Mouse (Mus musculus) heart, adult 2 months (tissue): ENCODE data around the gene Kank1. TPM values are rescaled to one million over a fixed set of nuclear protein-coding genes. Genes with fewer than 3 reads are reported as not detected.

Source experiments
- DNase-seq, 2 experiments: peaks; one replicate each; pipeline ENCODE4 v3.0.0; 2021
- H3K27ac ChIP-seq: fragments of 200-600 bp; 2 replicates; pipeline ENCODE4 v1.8.1; 2022
- H3K27me3 ChIP-seq: fragments of 200-500 bp; 2 replicates; pipeline ENCODE4 v1.6.1; 2012; ENCODE audit warnings: mild to moderate bottlenecking, low read length, inconsistent platforms, mixed read lengths; ENCODE audit not compliant: control insufficient read depth, insufficient read depth
- H3K36me3 ChIP-seq: fragments of 200-500 bp; 2 replicates; pipeline ENCODE4 v1.6.1; 2012; ENCODE audit warnings: low read length, inconsistent platforms; ENCODE audit not compliant: control insufficient read depth, insufficient read depth
- H3K4me1 ChIP-seq: fragments of 200-500 bp; 2 replicates; pipeline ENCODE4 v1.6.1; 2011; ENCODE audit warnings: low read length; ENCODE audit not compliant: control insufficient read depth, insufficient read depth
- H3K4me3 ChIP-seq: fragments of 200-600 bp; 2 replicates; pipeline ENCODE4 v1.8.1; 2022
- H3K79me2 ChIP-seq: fragments of 200-500 bp; replicated peaks from 2 replicates; pipeline ENCODE4 v1.6.1; 2012; ENCODE audit warnings: mild to moderate bottlenecking, inconsistent platforms, low read length, moderate library complexity, mixed read lengths; ENCODE audit not compliant: control insufficient read depth, insufficient read depth
- H3K9ac ChIP-seq: fragments of 200-500 bp; 2 replicates; pipeline ENCODE4 v1.6.1; 2012; ENCODE audit warnings: low read depth, mild to moderate bottlenecking, control low read depth, inconsistent platforms, low read length, mixed read lengths
- CTCF ChIP-seq: fragments of 200-600 bp; IDR thresholded peaks from 2 replicates; pipeline ENCODE4 v1.8.1; 2022; ENCODE audit warnings: antibody characterized with exemption, mild to moderate bottlenecking, moderate library complexity
- EP300 ChIP-seq: fragments of 200-500 bp; IDR thresholded peaks from 2 replicates; pipeline ENCODE4 v1.6.1; 2011; ENCODE audit warnings: low read depth, low read length, control low read depth; ENCODE audit not compliant: insufficient read depth
- POLR2A ChIP-seq: fragments of 200-500 bp; IDR thresholded peaks from 2 replicates; pipeline ENCODE4 v1.6.1; 2011; ENCODE audit warnings: mild to moderate bottlenecking, low read depth, low read length, control low read depth; ENCODE audit not compliant: insufficient read depth
- WGBS: fragments of 180-500 bp; shearing (Covaris S2); methylation state at CpG from one replicate; pipeline ENCODE4 v1.1.7; 2018; 5-methylcytosine and 5-hydroxymethylcytosine counted together
- intact Hi-C: fragments of 180-260 bp; cut with DNase I; formaldehyde crosslinking; loops from one replicate; pipeline ENCODE4 v1.15.1; 2025
- polyA plus RNA-seq: library from polyadenylated mRNA; depleted of rRNA; stranded (reverse); fragments of >200 nt; gene quantifications from 2 replicates; pipeline ENCODE4 v1.2.3, GENCODE M21; 2012; rRNA removed
- total RNA-seq, 2 experiments: library from RNA; stranded (reverse); gene quantifications; 2 replicates each; pipeline ENCODE4 v1.2.3; 2021

Gene Kank1
- total and polyA plus RNA-seq, 3 experiments: 37.2 to 43.9 (median 37.3) TPM

DNA sequence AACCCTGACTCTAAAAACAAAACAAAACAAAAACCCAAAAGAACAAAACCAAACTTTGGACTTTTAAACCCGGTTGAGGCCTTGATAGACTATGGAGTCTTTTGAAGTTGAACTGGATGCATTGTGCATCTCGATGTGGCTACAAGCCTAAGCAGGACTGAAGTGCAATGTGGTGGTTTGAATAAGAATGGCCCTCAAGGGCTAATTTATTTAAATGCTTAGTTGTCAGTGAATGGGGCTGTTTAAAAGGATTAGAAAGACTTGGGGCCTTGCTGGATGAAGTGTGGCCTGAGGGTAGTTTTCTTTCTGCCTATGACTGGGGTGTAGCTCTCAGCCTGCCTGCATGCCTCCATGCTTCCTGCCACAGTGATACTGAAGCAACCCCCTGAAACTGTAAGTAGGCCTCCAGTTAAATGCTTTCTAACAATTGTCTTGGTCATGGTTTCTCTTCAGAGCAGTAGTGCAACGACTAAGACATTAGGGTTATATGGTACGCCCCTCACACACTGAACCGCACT, 242.4 kb downstream of the Kank1 start:
- intact Hi-C loops: no loop called here
- no peak overlapping the region for H3K9ac ChIP-seq
- no peaks in the 10 kb centered on the region for H3K36me3 ChIP-seq
- no peak for TF ChIP-seq EP300
- no peaks in the 10 kb centered on the region for H3K79me2 ChIP-seq
- no peaks in the 10 kb centered on the region for H3K4me1 ChIP-seq
- no peak overlapping the region for H3K4me3 ChIP-seq
- H3K27me3 ChIP-seq: no peaks in the 10 kb centered on the region
- DNase-seq: no peak
- 86% methylated on average over 5 of the region's 5 CpGs for WGBS
- no peak overlapping the region for H3K27ac ChIP-seq

DNA sequence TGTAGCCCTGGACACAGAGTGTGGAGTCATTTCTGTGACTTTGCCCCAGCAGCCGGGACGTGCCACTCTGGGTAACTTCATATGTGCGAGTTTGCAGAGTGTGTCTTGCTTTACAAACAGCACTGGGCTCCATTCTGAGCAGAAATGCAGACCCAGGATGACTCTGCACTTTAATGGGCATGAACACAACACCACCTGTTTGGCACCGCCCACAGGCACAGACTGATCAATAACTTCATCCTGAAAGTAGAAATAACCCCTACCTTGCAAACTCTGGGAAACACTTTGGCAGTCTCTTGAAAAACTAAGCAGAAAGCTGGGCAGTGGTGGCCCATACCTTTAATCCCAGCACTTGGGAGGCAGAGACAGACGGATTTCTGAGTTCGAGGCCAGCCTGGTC, 244.0 kb downstream of the Kank1 start:
- intact Hi-C loops: no loop called here
- DNase-seq: no peak
- H3K4me1 ChIP-seq: no peaks in the 10 kb centered on the region
- H3K9ac ChIP-seq: no peak overlapping the region
- no peak overlapping the region for H3K4me3 ChIP-seq
- H3K79me2 ChIP-seq: no peaks in the 10 kb centered on the region
- no peaks in the 10 kb centered on the region for H3K27me3 ChIP-seq
- H3K36me3 ChIP-seq: no peaks in the 10 kb centered on the region
- 83% methylated on average over 6 of the region's 6 CpGs for WGBS
- TF ChIP-seq POLR2A (no peak), CTCF (no peak), EP300 (no peak)
- no peak overlapping the region for H3K27ac ChIP-seq

Other genes starting within 250 kb of the Kank1 start
- gene Dock8, start 237.4 kb upstream of the Kank1 start, total RNA-seq: 10 to 100 TPM; 17.5 to 24.7 TPM
- 5.7 and 10.4 TPM in 2 replicates for gene Dock8, start 237.4 kb upstream of the Kank1 start, polyA plus RNA-seq